Mouse (Mus musculus): ENCODE results near the gene Bcat1.

Gene Bcat1

GRCm38 (mm10) chr6:144944435-144945365, 131.3 kb downstream of the Bcat1 start:
- peak; percentile 86 for DNase-seq (ENCODE audit: low read depth, low spot score)

All from forelimb bud, embryonic 11.5 days (tissue).